Mouse (Mus musculus) heart, adult 8-10 months (tissue): Measurements from ENCODE around the gene Gabrb2. TPM values are rescaled to one million over a fixed set of nuclear protein-coding genes. Genes with fewer than 3 reads are reported as not detected.

Experiments used
- total RNA-seq, 4 experiments: library from RNA; stranded (reverse); gene quantifications; 2 replicates each; pipeline ENCODE4 v1.2.4; 2022

Gabrb2 gene
- total RNA-seq, 4 experiments from 2014 or later = 0.37 to 1.6 (median 0.72) TPM

Other genes with a start within 250 kb of the Gabrb2 start
- 1 to 10 TPM; 2.6 to 4.6 (median 2.8) TPM for gene Gabra1, start 236.8 kb upstream of the Gabrb2 start, total RNA-seq
- gene Gabra6, start 98.7 kb upstream of the Gabrb2 start, total RNA-seq = not detected